Comparison of ENCODE assay signal across 9 mouse cellular contexts in genomic region chr14:45654876-45655416, GRCm38 (mm10). TPM values are rescaled to one million over a fixed set of nuclear protein-coding genes. Genes with fewer than 3 reads are reported as not detected.
DNase-seq lines count a peak whose midpoint lies in the region; ATAC-seq and TF ChIP-seq lines count a peak whose summit lies in the region.
"Had no signal": no experiment of that assay in that cellular context is flagged by ENCODE, and none has a peak within 500 bp of the region (broad histone marks: within the 10 kb centered on the region; RNA-seq: fewer than 3 reads in every experiment).

No protein-coding gene starts in this region.

- H3K4me2 ChIP-seq in lung, postnatal 0 days (replicated peaks; ENCODE audit: low read depth, low read length): 0 out of 2 replicates have a peak overlapping the region, but pooled peaks have one; percentile 98
- H3K4me2 ChIP-seq in liver, embryonic 11.5 days: peak overlapping the region; percentile 95
- H3K4me2 ChIP-seq in neural tube, embryonic 15.5 days: peak overlapping the region; percentile 81

- no peaks in the 10 kb centered on the region for H3K36me3 ChIP-seq in heart, embryonic 10.5 days
- no peaks in the 10 kb centered on the region for H3K36me3 ChIP-seq in lung, postnatal 0 days (ENCODE audit: insufficient read depth, low read length)
- no peaks in the 10 kb centered on the region for H3K36me3 ChIP-seq in liver, embryonic 11.5 days (ENCODE audit: control insufficient read depth, insufficient read depth, low read length)
- H3K36me3 ChIP-seq in neural tube, embryonic 15.5 days: no peaks in the 10 kb centered on the region
- H3K36me3 ChIP-seq: heart, embryonic 15.5 days had no signal

- intact Hi-C loops in heart, postnatal 14 days (cut with DNase I): no loop called here

- H3K9ac ChIP-seq in lung, postnatal 0 days (replicated peaks; ENCODE audit: low read depth): no peak overlapping the region
- no peak overlapping the region; the same call in 1 of the 2 replicates for H3K9ac ChIP-seq in liver, embryonic 11.5 days (ENCODE audit: low read depth, low read length)
- peak overlapping the region; percentile 14; the same call in 1 of the 2 replicates for H3K9ac ChIP-seq in neural tube, embryonic 15.5 days (replicated peaks)
- H3K9ac ChIP-seq: heart, embryonic 15.5 days had no signal

- no peak for TF ChIP-seq CTCF in lung, postnatal 0 days (IDR thresholded peaks at IDR 0.05)

- ATAC-seq in lung, postnatal 0 days: no peak
- ATAC-seq in liver, embryonic 11.5 days (replicated peaks; ENCODE audit: low FRiP score): no peak
- ATAC-seq in neural tube, embryonic 15.5 days (ENCODE audit: low FRiP score): no peak
- ATAC-seq in frontal cortex, adult (ENCODE audit: low TSS enrichment): no peak

- WGBS in heart, embryonic 10.5 days: 79% methylated on average over 13 of the region's 13 CpGs
- 82% methylated on average over 13 of the region's 13 CpGs for WGBS in lung, postnatal 0 days
- 81% methylated on average over 13 of the region's 13 CpGs for WGBS in liver, embryonic 11.5 days
- WGBS in neural tube, embryonic 15.5 days: 78% methylated on average over 13 of the region's 13 CpGs

- H3K27me3 ChIP-seq in heart, embryonic 10.5 days (ENCODE audit: insufficient read depth, poor library complexity, severe bottlenecking): no peaks in the 10 kb centered on the region
- H3K27me3 ChIP-seq in lung, postnatal 0 days (replicated peaks; ENCODE audit: insufficient read depth, low read length): no peaks in the 10 kb centered on the region
- no peaks in the 10 kb centered on the region for H3K27me3 ChIP-seq in liver, embryonic 11.5 days (replicated peaks; ENCODE audit: control insufficient read depth, insufficient read depth, low read length)
- no peaks in the 10 kb centered on the region for H3K27me3 ChIP-seq in neural tube, embryonic 15.5 days (replicated peaks)
- H3K27me3 ChIP-seq: heart, embryonic 15.5 days had no signal

- H3K4me3 ChIP-seq in heart, embryonic 10.5 days: 0 out of 2 replicates have a peak overlapping the region, but pooled peaks have one; percentile 5
- no peak overlapping the region for H3K4me3 ChIP-seq in lung, postnatal 0 days (ENCODE audit: low read depth, low read length)
- H3K4me3 ChIP-seq in liver, embryonic 11.5 days (ENCODE audit: low read depth, low read length): peak overlapping the region; percentile 84
- H3K4me3 ChIP-seq in neural tube, embryonic 15.5 days (replicated peaks): peak overlapping the region; percentile 92

- H3K9me3 ChIP-seq in heart, embryonic 10.5 days: no peaks in the 10 kb centered on the region
- H3K9me3 ChIP-seq in lung, postnatal 0 days (ENCODE audit: low read length): no peaks in the 10 kb centered on the region
- H3K9me3 ChIP-seq in liver, embryonic 11.5 days (ENCODE audit: control insufficient read depth, low read length): no peaks in the 10 kb centered on the region
- no peaks in the 10 kb centered on the region for H3K9me3 ChIP-seq in neural tube, embryonic 15.5 days (replicated peaks)
- H3K9me3 ChIP-seq: heart, embryonic 15.5 days had no signal

- DNase-seq in heart, embryonic 10.5 days (ENCODE audit: low spot score): no peak
- no peak for DNase-seq in heart, postnatal 14 days
- DNase-seq in lung, postnatal 0 days (ENCODE audit: low spot score): no peak
- no peak for DNase-seq in lung, postnatal 14 days
- DNase-seq in liver, embryonic 11.5 days (ENCODE audit: low spot score): no peak
- no peak for DNase-seq in cerebellum, postnatal 36 days

- peaks cover 39% of the 10 kb centered on the region for H3K4me1 ChIP-seq in heart, embryonic 10.5 days
- H3K4me1 ChIP-seq in lung, postnatal 0 days (ENCODE audit: insufficient read depth, low read depth, low read length): peaks cover 16% of the 10 kb centered on the region; the same call in 1 of the 2 replicates
- peaks cover 44% of the 10 kb centered on the region for H3K4me1 ChIP-seq in liver, embryonic 11.5 days (replicated peaks; ENCODE audit: control insufficient read depth, insufficient read depth, low read length)
- H3K4me1 ChIP-seq in neural tube, embryonic 15.5 days: peaks cover 49% of the 10 kb centered on the region

- no peak for TF ChIP-seq EP300 in lung, postnatal 0 days (IDR thresholded peaks at IDR 0.05)

- H3K27ac ChIP-seq in heart, embryonic 10.5 days: peak overlapping the region; percentile 52; the same call in 1 of the 2 replicates
- H3K27ac ChIP-seq in lung, postnatal 0 days (ENCODE audit: low read length): no peak overlapping the region
- H3K27ac ChIP-seq in liver, embryonic 11.5 days (ENCODE audit: low read depth, low read length): no peak overlapping the region
- H3K27ac ChIP-seq in neural tube, embryonic 15.5 days (replicated peaks): no peak overlapping the region
- H3K27ac ChIP-seq: heart, embryonic 15.5 days had no signal

RNA-seq across cellular contexts. Expression of gene Ddhd1, which starts 3.0 kb away (rescaled TPM):
- polyA plus RNA-seq in heart, embryonic 10.5 days (2016; fragmentation: Nextera tagmentation; extraction: Ambion mirVana): 9.5 and 10.0 TPM in 2 replicates
- 10 to 100 TPM; 10.0 to 11.8 TPM for total RNA-seq in heart, postnatal 14 days (2021)
- 7.5 and 8.0 TPM in 2 replicates for polyA plus RNA-seq in lung, postnatal 0 days (2015; fragmentation: Nextera tagmentation; extraction: Ambion mirVana)
- 10.2 and 11.1 TPM in 2 replicates for polyA plus RNA-seq in liver, embryonic 11.5 days (2014; fragmentation: Nextera tagmentation; extraction: Ambion mirVana)
- 20.0 and 20.1 TPM in 2 replicates for polyA plus RNA-seq in neural tube, embryonic 15.5 days (2015; fragmentation: Nextera tagmentation; extraction: Ambion mirVana)
